Mouse (Mus musculus): Measurements from ENCODE around the gene Mylpf. TPM values are rescaled to one million over a fixed set of nuclear protein-coding genes. Genes with fewer than 3 reads are reported as not detected.

Mylpf gene
- total RNA-seq, 4 experiments from 2014 or later, result 27,006 to 32,685 (median 27,393) TPM

GRCm38 (mm10) chr7:127259186-127259905 is 50.7 kb downstream of the Mylpf start:
- DNase-seq (ENCODE audit: low spot score in 2 of 2), result no peak

GRCm38 (mm10) chr7:127260309-127261111 is 51.8 kb downstream of the Mylpf start, which contains the start of gene Dctpp1:
Dctpp1 (minus strand) TSS chr7:127260709.
- peak; percentile 99 for DNase-seq (ENCODE audit: low spot score in 2 of 2)

- DNase-seq (ENCODE audit: low spot score in 2 of 2), result no peak
These were observed 53.7 kb downstream of the Mylpf start for GRCm38 (mm10) chr7:127262218-127262961.

- DNase-seq (ENCODE audit: low spot score in 2 of 2), result no peak
These were observed 54.8 kb downstream of the Mylpf start for GRCm38 (mm10) chr7:127263526-127263925.

Other genes with a start within 250 kb of the Mylpf start
- 10 to 100 TPM; 27.4 to 34.9 (median 33.3) TPM for gene Cdipt, start 233.0 kb upstream of the Mylpf start, total RNA-seq (2022)
- under 1 TPM in 1 of 4 experiments, not detected in 3; 0.24 TPM for gene Cdiptos, start 232.8 kb upstream of the Mylpf start, total RNA-seq (2022)
- gene Mvp, start 194.3 kb upstream of the Mylpf start, total RNA-seq (2022), result 10 to 100 TPM; 26.7 to 48.3 (median 34.8) TPM
- under 1 TPM in 1 of 4 experiments, not detected in 3; 0.67 TPM for gene Pagr1b, start 192.4 kb upstream of the Mylpf start, total RNA-seq (2022)
- gene Pagr1a, start 191.5 kb upstream of the Mylpf start, total RNA-seq (2022), result 10 to 100 TPM in 1 of 4 experiments, 1 to 10 TPM in 3; 1.3 to 17.6 (median 5.2) TPM
- gene Gm42742, start 187.8 kb upstream of the Mylpf start, total RNA-seq (2022), result 10 to 100 TPM in 3 of 4 experiments, 1 to 10 TPM in 1; 4.0 to 20.7 (median 14.7) TPM
- gene Prrt2, start 187.7 kb upstream of the Mylpf start, total RNA-seq (2022), result under 1 TPM in 3 of 4 experiments, not detected in 1; 0.31 to 0.72 (median 0.65) TPM
- 10 to 100 TPM; 67.1 to 73.4 (median 72.5) TPM for gene Maz, start 181.9 kb upstream of the Mylpf start, total RNA-seq (2022)
- gene Kif22, start 166.4 kb upstream of the Mylpf start, total RNA-seq (2022), result 1 to 10 TPM in 1 of 4 experiments, under 1 TPM in 1, not detected in 2; 0.82 to 1.8 TPM
- not detected for gene Zg16, start 121.6 kb upstream of the Mylpf start, total RNA-seq (2022)
- under 1 TPM; 0.12 to 0.74 (median 0.25) TPM for gene AI467606, start 117.5 kb upstream of the Mylpf start, total RNA-seq (2022)
- under 1 TPM in 3 of 4 experiments, not detected in 1; 0.18 to 0.29 (median 0.27) TPM for gene Qprt, start 86.7 kb upstream of the Mylpf start, total RNA-seq (2022)
- under 1 TPM in 3 of 4 experiments, not detected in 1; 0.07 to 0.13 (median 0.13) TPM for gene Spn, start 71.1 kb upstream of the Mylpf start, total RNA-seq (2022)
- 10 to 100 TPM; 25.2 to 35.0 (median 32.7) TPM for gene Cd2bp2, start 12.8 kb upstream of the Mylpf start, total RNA-seq (2022)
- gene Tbc1d10b, start 422 bp upstream of the Mylpf start, total RNA-seq (2022), result 10 to 100 TPM; 29.1 to 34.3 (median 32.1) TPM
- gene Zfp553, start 24.2 kb downstream of the Mylpf start, total RNA-seq (2022), result 1 to 10 TPM; 4.2 to 5.5 (median 4.8) TPM
- 1 to 10 TPM; 1.0 to 2.8 (median 1.4) TPM for gene Sept1, start 24.2 kb downstream of the Mylpf start, total RNA-seq (2022)
- gene Zfp771, start 35.4 kb downstream of the Mylpf start, total RNA-seq (2022), result 10 to 100 TPM; 13.7 to 21.0 (median 18.3) TPM
- 10 to 100 TPM; 31.3 to 38.3 (median 33.9) TPM for gene Dctpp1, start 51.8 kb downstream of the Mylpf start, total RNA-seq (2022)
- gene Sephs2, start 65.2 kb downstream of the Mylpf start, total RNA-seq (2022), result 10 to 100 TPM; 38.1 to 45.4 (median 41.6) TPM
- gene Itgal, start 87.4 kb downstream of the Mylpf start, total RNA-seq (2022), result under 1 TPM; 0.07 to 0.25 (median 0.17) TPM
- gene Zfp768, start 136.7 kb downstream of the Mylpf start, total RNA-seq (2022), result 10 to 100 TPM; 39.1 to 55.1 (median 41.1) TPM
- 1 to 10 TPM; 3.0 to 3.4 (median 3.1) TPM for gene Zfp747, start 167.2 kb downstream of the Mylpf start, total RNA-seq (2022)
- gene 9130019O22Rik, start 178.3 kb downstream of the Mylpf start, total RNA-seq (2022), result 1 to 10 TPM; 1.5 to 2.5 (median 2.1) TPM
- 1 to 10 TPM; 1.6 to 2.2 (median 1.7) TPM for gene E430018J23Rik, start 184.7 kb downstream of the Mylpf start, total RNA-seq (2022)
- 1 to 10 TPM; 1.4 to 2.3 (median 1.9) TPM for gene Zfp764, start 197.9 kb downstream of the Mylpf start, total RNA-seq (2022)
- 1 to 10 TPM; 1.3 to 3.4 (median 2.2) TPM for gene Zfp688, start 213.2 kb downstream of the Mylpf start, total RNA-seq (2022)
- gene Zfp689, start 240.3 kb downstream of the Mylpf start, total RNA-seq (2022), result 1 to 10 TPM in 3 of 4 experiments, under 1 TPM in 1; 0.88 to 1.3 (median 1.2) TPM

Data from gastrocnemius, adult 8-10 months (tissue).